Mouse (Mus musculus) heart, embryonic 13.5 days (tissue): ENCODE data around the gene 4833439L19Rik. TPM values are rescaled to one million over a fixed set of nuclear protein-coding genes. Genes with fewer than 3 reads are reported as not detected.
A peak's percentile ranks its signal among the peaks of the same experiment; 100 is the strongest.
"Not testable (repeated sequence)": the region's sequence is repeated elsewhere in the genome, so short reads cannot be mapped to it uniquely, and the experiment has no call there.

Experiments
- ATAC-seq: fragments of 200-750 bp; cut with Nextera tagmentation; 2 replicates; pipeline ENCODE4 v1.8.0; 2017; ENCODE audit warnings: moderate TSS enrichment; ENCODE audit not compliant: insufficient number of reproducible peaks, low FRiP score, low TSS enrichment; ENCODE audit errors: extremely low read depth
- H3K27ac ChIP-seq: fragments of 300-500 bp; sonication (generic); replicated peaks from 2 replicates; pipeline ENCODE4 v1.5.1; 2015; ENCODE audit warnings: moderate library complexity, mild to moderate bottlenecking, inconsistent platforms
- H3K27me3 ChIP-seq: fragments of 300-500 bp; sonication (generic); replicated peaks from 2 replicates; pipeline ENCODE4 v1.6.1; 2015; ENCODE audit warnings: mild to moderate bottlenecking, inconsistent platforms
- H3K36me3 ChIP-seq: fragments of 300-500 bp; sonication (generic); 2 replicates; pipeline ENCODE4 v1.6.1; 2015; ENCODE audit warnings: mild to moderate bottlenecking, inconsistent platforms
- H3K4me1 ChIP-seq: fragments of 300-500 bp; sonication (generic); 2 replicates; pipeline ENCODE4 v1.6.1; 2015; ENCODE audit warnings: inconsistent platforms
- H3K4me2 ChIP-seq: fragments of 300-500 bp; sonication (generic); 2 replicates; pipeline ENCODE4 v1.6.1; 2015; ENCODE audit warnings: inconsistent platforms, mild to moderate bottlenecking, moderate library complexity
- H3K4me3 ChIP-seq: fragments of 300-500 bp; sonication (generic); 2 replicates; pipeline ENCODE4 v1.5.1; 2015; ENCODE audit warnings: moderate library complexity, mild to moderate bottlenecking, inconsistent platforms
- H3K9ac ChIP-seq: fragments of 300-500 bp; sonication (generic); 2 replicates; pipeline ENCODE4 v1.6.1; 2015; ENCODE audit warnings: inconsistent platforms, mild to moderate bottlenecking, moderate library complexity
- H3K9me3 ChIP-seq: fragments of 300-500 bp; sonication (generic); 2 replicates; pipeline ENCODE4 v1.6.1; 2016; ENCODE audit warnings: inconsistent platforms
- WGBS: fragments of 180-500 bp; shearing (Covaris S2); methylation state at CpG from one replicate; pipeline ENCODE4 v1.1.7; 2015; ENCODE audit warnings: mixed read lengths; 5-methylcytosine and 5-hydroxymethylcytosine counted together
- polyA plus RNA-seq: library from polyadenylated mRNA; unstranded; fragments of >200 nt; fragmentation: Nextera tagmentation; extraction: Ambion mirVana; gene quantifications from 2 replicates; pipeline ENCODE4 v1.2.1, GENCODE M21; 2015

Gene 4833439L19Rik
- 110 and 122 TPM in 2 replicates for polyA plus RNA-seq

GRCm38 (mm10) chr13:54565201-54565581 is at the start of gene 4833439L19Rik:
Gene 4833439L19Rik, minus strand, starts transcription at chr13:54565435.
- WGBS: under 1% methylated on average over 27 of the region's 27 CpGs
- H3K9me3 ChIP-seq: no peaks in the 10 kb centered on the region
- H3K4me2 ChIP-seq: peak within 1 kb of the TSS; percentile 91
- H3K27ac ChIP-seq: peak within 1 kb of the TSS; percentile 73
- H3K4me3 ChIP-seq: peak within 1 kb of the TSS; percentile 87
- H3K27me3 ChIP-seq: no peaks in the 10 kb centered on the region
- peak; percentile 95 for ATAC-seq
- peak within 1 kb of the TSS; percentile 96 for H3K9ac ChIP-seq
- H3K36me3 ChIP-seq: peaks cover 30% of the 10 kb centered on the region
- H3K4me1 ChIP-seq: peaks cover 16% of the 10 kb centered on the region

GRCm38 (mm10) chr13:54613141-54613540 is 47.9 kb upstream of the 4833439L19Rik start:
- H3K9ac ChIP-seq, H3K36me3 ChIP-seq, H3K27me3 ChIP-seq, H3K4me2 ChIP-seq, ATAC-seq, H3K4me3 ChIP-seq, H3K9me3 ChIP-seq, H3K27ac ChIP-seq: not testable (repeated sequence)
- peaks cover 32% of the 10 kb centered on the region for H3K4me1 ChIP-seq
- WGBS: 81% methylated on average over 8 of the region's 8 CpGs

- peaks cover 32% of the 10 kb centered on the region for H3K4me1 ChIP-seq
- no peaks in the 10 kb centered on the region for H3K27me3 ChIP-seq
- H3K36me3 ChIP-seq: peaks cover 6% of the 10 kb centered on the region
- peak; percentile 73 for ATAC-seq
- 1% methylated on average over 66 of the region's 66 CpGs for whole genome bisulfite sequencing
- no peaks in the 10 kb centered on the region for H3K9me3 ChIP-seq
- peak within 1 kb of the TSS; percentile 93 for H3K9ac ChIP-seq
- H3K4me3 ChIP-seq: peak within 1 kb of the TSS; percentile 87
- H3K27ac ChIP-seq: peak within 1 kb of the TSS; percentile 74
- peak within 1 kb of the TSS; percentile 97 for H3K4me2 ChIP-seq
Measured at GRCm38 (mm10) chr13:54610972-54611754, 45.9 kb upstream of the 4833439L19Rik start, which contains the start of gene Cltb. Gene Cltb, minus strand, starts transcription at chr13:54611344.

- Histone ChIP-seq H3K27me3 (no peaks in the 10 kb centered on the region), H3K9ac (peak overlapping the region; percentile 93), H3K4me3 (peak overlapping the region; percentile 87), H3K4me1 (peaks cover 32% of the 10 kb centered on the region), H3K36me3 (peaks cover 11% of the 10 kb centered on the region), H3K4me2 (peak overlapping the region; percentile 97), H3K9me3 (no peaks in the 10 kb centered on the region), H3K27ac (peak overlapping the region; percentile 74)
- 10% methylated on average over 13 of the region's 13 CpGs for WGBS
- ATAC-seq: 0 out of 2 replicates have a peak, but pooled peaks have one; percentile 3
Measured at GRCm38 (mm10) chr13:54610613-54610971, 45.4 kb upstream of the 4833439L19Rik start.

GRCm38 (mm10) chr13:54609301-54609700 is 44.1 kb upstream of the 4833439L19Rik start:
- no peak for ATAC-seq
- H3K4me1 ChIP-seq: peaks cover 32% of the 10 kb centered on the region
- peak overlapping the region; percentile 97 for H3K4me2 ChIP-seq
- WGBS: 0% methylated on average over 1 of the region's 1 CpGs
- peaks cover 17% of the 10 kb centered on the region for H3K36me3 ChIP-seq
- H3K9me3 ChIP-seq: no peaks in the 10 kb centered on the region
- peak overlapping the region; percentile 54 for H3K9ac ChIP-seq
- H3K4me3 ChIP-seq: no peak overlapping the region
- H3K27ac ChIP-seq: 0 out of 2 replicates have a peak overlapping the region, but pooled peaks have one; percentile 0
- no peaks in the 10 kb centered on the region for H3K27me3 ChIP-seq

GRCm38 (mm10) chr13:54608666-54609065 is 43.4 kb upstream of the 4833439L19Rik start:
- Histone ChIP-seq H3K4me1 (peaks cover 32% of the 10 kb centered on the region), H3K9ac (peak overlapping the region; percentile 54), H3K9me3 (no peaks in the 10 kb centered on the region), H3K27ac (0 out of 2 replicates have a peak overlapping the region, but pooled peaks have one; percentile 0), H3K4me3 (no peak overlapping the region), H3K4me2 (peak overlapping the region; percentile 97), H3K36me3 (peaks cover 17% of the 10 kb centered on the region), H3K27me3 (no peaks in the 10 kb centered on the region)
- 30% methylated on average over 8 of the region's 8 CpGs for WGBS
- ATAC-seq: no peak

GRCm38 (mm10) chr13:54608002-54608401 is 42.8 kb upstream of the 4833439L19Rik start:
- WGBS: 70% methylated on average over 3 of the region's 3 CpGs
- no peak overlapping the region for H3K4me2 ChIP-seq
- ATAC-seq: no peak
- peaks cover 17% of the 10 kb centered on the region for H3K36me3 ChIP-seq
- no peaks in the 10 kb centered on the region for H3K27me3 ChIP-seq
- no peak overlapping the region for H3K27ac ChIP-seq
- H3K9ac ChIP-seq: no peak overlapping the region
- peaks cover 32% of the 10 kb centered on the region for H3K4me1 ChIP-seq
- no peaks in the 10 kb centered on the region for H3K9me3 ChIP-seq
- no peak overlapping the region for H3K4me3 ChIP-seq

- WGBS: 61% methylated on average over 5 of the region's 5 CpGs
- Histone ChIP-seq H3K4me2 (no peak overlapping the region), H3K27ac (no peak overlapping the region), H3K9me3 (no peaks in the 10 kb centered on the region), H3K9ac (no peak overlapping the region), H3K36me3 (peaks cover 17% of the 10 kb centered on the region), H3K27me3 (no peaks in the 10 kb centered on the region), H3K4me1 (peaks cover 32% of the 10 kb centered on the region), H3K4me3 (no peak overlapping the region)
- no peak for ATAC-seq
Measured at GRCm38 (mm10) chr13:54607204-54607603, 42.0 kb upstream of the 4833439L19Rik start.

- no peak overlapping the region for H3K9ac ChIP-seq
- H3K36me3 ChIP-seq: peaks cover 17% of the 10 kb centered on the region
- no peaks in the 10 kb centered on the region for H3K27me3 ChIP-seq
- no peak overlapping the region for H3K27ac ChIP-seq
- no peak overlapping the region for H3K4me2 ChIP-seq
- WGBS: 74% methylated on average over 5 of the region's 5 CpGs
- no peak overlapping the region for H3K4me3 ChIP-seq
- no peak for ATAC-seq
- peaks cover 23% of the 10 kb centered on the region for H3K4me1 ChIP-seq
- no peaks in the 10 kb centered on the region for H3K9me3 ChIP-seq
Measured at GRCm38 (mm10) chr13:54605426-54605825, 40.2 kb upstream of the 4833439L19Rik start.

GRCm38 (mm10) chr13:54604221-54604620 is 39.0 kb upstream of the 4833439L19Rik start:
- Histone ChIP-seq H3K4me2 (no peak overlapping the region), H3K27me3 (no peaks in the 10 kb centered on the region), H3K4me3 (no peak overlapping the region), H3K36me3 (peaks cover 23% of the 10 kb centered on the region), H3K9me3 (no peaks in the 10 kb centered on the region), H3K27ac (no peak overlapping the region), H3K9ac (no peak overlapping the region), H3K4me1 (peaks cover 11% of the 10 kb centered on the region)
- ATAC-seq: no peak
- 70% methylated on average over 4 of the region's 4 CpGs for WGBS

GRCm38 (mm10) chr13:54603501-54603900 is 38.3 kb upstream of the 4833439L19Rik start:
- no peak overlapping the region for H3K27ac ChIP-seq
- no peak for ATAC-seq
- H3K9me3 ChIP-seq: no peaks in the 10 kb centered on the region
- H3K36me3 ChIP-seq: peaks cover 29% of the 10 kb centered on the region
- H3K9ac ChIP-seq: no peak overlapping the region
- H3K4me2 ChIP-seq: no peak overlapping the region
- H3K4me3 ChIP-seq: no peak overlapping the region
- no peaks in the 10 kb centered on the region for H3K27me3 ChIP-seq
- peaks cover 4% of the 10 kb centered on the region for H3K4me1 ChIP-seq
